Mouse (Mus musculus) cerebellum, adult 2 months (tissue): Measurements from ENCODE around the gene Pitpna. TPM values are rescaled to one million over a fixed set of nuclear protein-coding genes. Genes with fewer than 3 reads are reported as not detected.
"Not testable (repeated sequence)": the region's sequence is repeated elsewhere in the genome, so short reads cannot be mapped to it uniquely, and the experiment has no call there.

Source experiments
- DNase-seq, 2 experiments: peaks; one replicate each; pipeline ENCODE4 v3.0.0; 2021
- H3K27ac ChIP-seq: fragments of 200-500 bp; 2 replicates; pipeline ENCODE4 v1.5.1; 2012; ENCODE audit warnings: low read length, control low read depth, inconsistent platforms; ENCODE audit not compliant: insufficient read depth
- H3K27me3 ChIP-seq: fragments of 200-500 bp; 2 replicates; pipeline ENCODE4 v1.6.1; 2012; ENCODE audit warnings: inconsistent platforms, mild to moderate bottlenecking, low read length, moderate library complexity; ENCODE audit not compliant: control insufficient read depth, insufficient read depth
- H3K4me1 ChIP-seq: fragments of 200-500 bp; 2 replicates; pipeline ENCODE4 v1.6.1; 2011; ENCODE audit warnings: low read length; ENCODE audit not compliant: control insufficient read depth, insufficient read depth
- H3K4me3 ChIP-seq: fragments of 200-500 bp; replicated peaks from 2 replicates; pipeline ENCODE3; 2011; ENCODE audit warnings: mild to moderate bottlenecking, low read depth, low read length, control low read depth; ENCODE audit not compliant: insufficient read depth
- CTCF ChIP-seq: fragments of 200-500 bp; IDR thresholded peaks from 2 replicates; pipeline ENCODE4 v1.5.1; 2011; ENCODE audit warnings: low read depth, mild to moderate bottlenecking, control low read depth, low read length, moderate library complexity, borderline replicate concordance; ENCODE audit not compliant: insufficient read depth
- POLR2A ChIP-seq: fragments of 200-500 bp; IDR thresholded peaks from 2 replicates; pipeline ENCODE4 v1.6.1; 2011; ENCODE audit warnings: low read length, control low read depth, borderline replicate concordance; ENCODE audit not compliant: insufficient read depth
- WGBS: fragments of 180-500 bp; shearing (Covaris S2); methylation state at CpG from one replicate; pipeline ENCODE4 v1.1.7; 2018; 5-methylcytosine and 5-hydroxymethylcytosine counted together
- polyA plus RNA-seq: library from polyadenylated mRNA; depleted of rRNA; stranded (reverse); fragments of >200 nt; gene quantifications from 2 replicates; pipeline ENCODE4 v1.2.3, GENCODE M21; 2012

Gene Pitpna
- polyA plus RNA-seq, 1 experiment, result 319 TPM

- Histone ChIP-seq H3K27ac (no peak overlapping the region), H3K4me1 (peaks cover 14% of the 10 kb centered on the region), H3K4me3 (no peak overlapping the region), H3K27me3 (no peaks in the 10 kb centered on the region)
- no peak for DNase-seq
- TF ChIP-seq CTCF, result no peak
- no peak for TF ChIP-seq POLR2A
- 89% methylated on average over 6 of the region's 6 CpGs for WGBS
Measured at GRCm38 (mm10) chr11:75598004-75598403, 10.1 kb downstream of the Pitpna start.

GRCm38 (mm10) chr11:75599802-75600201 is 11.9 kb downstream of the Pitpna start:
- 94% methylated on average over 17 of the region's 17 CpGs for WGBS
- not testable (repeated sequence) for H3K4me3 ChIP-seq, H3K27me3 ChIP-seq, H3K27ac ChIP-seq, DNase-seq
- H3K4me1 ChIP-seq, result peaks cover 14% of the 10 kb centered on the region

- no peaks in the 10 kb centered on the region for H3K4me1 ChIP-seq
- H3K4me3 ChIP-seq, result no peak overlapping the region
- TF ChIP-seq CTCF (no peak), POLR2A (no peak)
- no peak for DNase-seq
- 87% methylated on average over 5 of the region's 5 CpGs for WGBS
- H3K27ac ChIP-seq, result no peak overlapping the region
- H3K27me3 ChIP-seq, result no peaks in the 10 kb centered on the region
Measured at GRCm38 (mm10) chr11:75604826-75605225, 16.9 kb downstream of the Pitpna start.

GRCm38 (mm10) chr11:75605318-75605717 is 17.4 kb downstream of the Pitpna start:
- no peak for DNase-seq
- 67% methylated on average over 1 of the region's 1 CpGs for WGBS
- H3K27me3 ChIP-seq, result no peaks in the 10 kb centered on the region
- no peak overlapping the region for H3K4me3 ChIP-seq
- no peaks in the 10 kb centered on the region for H3K4me1 ChIP-seq
- TF ChIP-seq POLR2A (no peak), CTCF (no peak)
- H3K27ac ChIP-seq, result no peak overlapping the region

GRCm38 (mm10) chr11:75608776-75609175 is 20.9 kb downstream of the Pitpna start:
- TF ChIP-seq POLR2A (no peak), CTCF (no peak)
- no peaks in the 10 kb centered on the region for H3K4me1 ChIP-seq
- no peak overlapping the region for H3K27ac ChIP-seq
- DNase-seq, result no peak
- 72% methylated on average over 5 of the region's 5 CpGs for WGBS
- H3K27me3 ChIP-seq, result no peaks in the 10 kb centered on the region
- no peak overlapping the region for H3K4me3 ChIP-seq

- Histone ChIP-seq H3K4me3 (no peak overlapping the region), H3K4me1 (no peaks in the 10 kb centered on the region), H3K27me3 (no peaks in the 10 kb centered on the region), H3K27ac (no peak overlapping the region)
- 86% methylated on average over 2 of the region's 2 CpGs for WGBS
- no peak for DNase-seq
- TF ChIP-seq CTCF (no peak), POLR2A (no peak)
Measured at GRCm38 (mm10) chr11:75610021-75610420, 22.1 kb downstream of the Pitpna start.

- 98% methylated on average over 1 of the region's 1 CpGs for WGBS
- DNase-seq, result no peak
- Histone ChIP-seq H3K4me3 (no peak overlapping the region), H3K4me1 (peaks cover 2% of the 10 kb centered on the region; the same call in 1 of the 2 replicates), H3K27me3 (no peaks in the 10 kb centered on the region), H3K27ac (no peak overlapping the region)
- no peak for TF ChIP-seq CTCF
- no peak for TF ChIP-seq POLR2A
Measured at GRCm38 (mm10) chr11:75614769-75615168, 26.9 kb downstream of the Pitpna start.

- no peaks in the 10 kb centered on the region for H3K27me3 ChIP-seq
- H3K4me3 ChIP-seq, result no peak overlapping the region
- DNase-seq, result no peak
- no peak overlapping the region for H3K27ac ChIP-seq
- WGBS, result 89% methylated on average over 2 of the region's 2 CpGs
- TF ChIP-seq POLR2A (no peak), CTCF (no peak)
- peaks cover 10% of the 10 kb centered on the region for H3K4me1 ChIP-seq
Measured at GRCm38 (mm10) chr11:75615556-75615955, 27.7 kb downstream of the Pitpna start.
